Mouse (Mus musculus): Measurements from ENCODE around the gene Zeb2. TPM values are rescaled to one million over a fixed set of nuclear protein-coding genes. Genes with fewer than 3 reads are reported as not detected.

Zeb2 gene
- 59.8 and 63.3 TPM in 2 replicates for polyA plus RNA-seq (2012; rRNA removed)

DNA sequence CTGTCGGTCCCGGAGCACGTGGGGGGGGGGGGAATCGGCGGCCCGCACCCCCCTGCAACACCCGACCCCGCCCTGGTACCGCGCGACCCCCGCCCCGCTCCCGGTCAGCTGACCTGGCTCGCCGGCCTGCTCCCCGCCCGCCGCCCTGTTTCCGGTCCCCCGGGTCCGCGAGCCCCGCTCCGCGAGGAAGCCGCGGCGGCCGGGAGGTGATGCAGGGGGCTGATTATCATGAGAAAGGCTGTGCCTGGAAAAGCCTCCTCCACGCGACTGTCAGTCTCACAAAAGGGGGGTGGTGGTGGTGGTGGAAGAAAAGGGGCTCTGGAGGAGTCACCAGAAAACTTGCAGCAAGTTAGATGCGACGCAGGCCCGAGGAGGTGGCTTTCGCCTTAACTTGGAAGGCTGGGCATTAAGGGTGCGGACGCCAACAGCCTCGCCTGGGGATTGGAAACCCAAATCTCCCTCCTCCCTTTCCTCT lies at the start of gene Zeb2:
Zeb2 (minus strand) TSS at position 309 of the 475 bp plus-strand sequence.

Other genes with a start within 250 kb of the Zeb2 start
- 42.4 and 44.5 TPM in 2 replicates for gene Gtdc1, start 189.7 kb downstream of the Zeb2 start, polyA plus RNA-seq (2012; rRNA removed)

All from central nervous system, embryonic 18 days (tissue).